Mouse (Mus musculus): ENCODE data around the gene Bfar. TPM values are rescaled to one million over a fixed set of nuclear protein-coding genes. Genes with fewer than 3 reads are reported as not detected.
"Not testable (repeated sequence)": the region's sequence is repeated elsewhere in the genome, so short reads cannot be mapped to it uniquely, and the experiment has no call there.

Gene Bfar
- polyA plus RNA-seq (2011; ENCODE audit: insufficient read depth, insufficient read length, low replicate concordance, missing spikeins): 12.0 and 26.6 TPM in 2 replicates

DNA sequence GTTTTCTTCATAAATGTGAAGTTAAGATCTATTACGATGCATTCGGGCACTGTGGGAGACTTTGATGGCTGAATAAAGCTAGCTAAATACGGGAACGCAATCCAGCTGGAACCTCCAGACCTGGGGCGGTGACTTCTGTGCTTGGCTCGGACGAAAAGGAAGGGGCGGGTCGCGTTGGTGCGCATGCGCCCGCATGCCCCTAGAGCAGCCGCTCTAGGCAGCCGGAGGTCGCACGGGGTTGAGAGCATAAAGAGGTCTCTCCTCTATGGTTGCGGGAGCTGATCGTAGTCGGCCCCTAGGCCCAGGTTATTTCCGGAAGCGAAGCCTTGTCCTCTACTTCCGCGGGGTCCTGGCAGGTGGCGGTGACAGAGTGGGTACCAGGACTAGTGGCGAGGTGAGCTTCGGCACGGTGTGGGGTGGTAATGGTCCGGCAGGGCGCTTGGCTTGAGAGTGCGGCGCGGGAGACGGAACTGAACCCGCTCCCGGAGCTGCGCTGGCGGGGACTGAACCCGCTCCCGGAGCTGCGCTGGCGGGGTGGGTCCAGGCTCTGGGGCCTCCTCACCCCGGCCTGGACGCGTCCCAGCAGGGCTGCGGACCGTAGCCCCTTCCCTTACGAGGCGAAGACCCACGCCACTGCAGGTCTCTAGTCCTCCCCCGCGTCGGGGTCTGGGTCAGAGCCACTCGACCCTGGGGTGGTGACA, at the start of gene Bfar, which contains the start of gene 3110001I22Rik:
Bfar (plus strand) TSS at position 174 of the 701 bp plus-strand sequence.
3110001I22Rik (plus strand) TSS at position 245 of the 701 bp plus-strand sequence.
- Histone ChIP-seq H3K4me3 (replicated peaks; ENCODE audit: control insufficient read depth, low read depth, low read length) (peak within 1 kb of the TSS; percentile 99), H3K27ac (ENCODE audit: control insufficient read depth, insufficient read depth, low read depth, low read length, poor library complexity) (peak within 1 kb of the TSS; percentile 93), H3K4me1 (ENCODE audit: control insufficient read depth, insufficient read depth, low read length) (peaks cover 2% of the 10 kb centered on the region; the same call in 1 of the 2 replicates)
- WGBS: under 1% methylated on average over 54 of the region's 54 CpGs
- TF ChIP-seq CTCF (IDR thresholded peaks at IDR 0.05; ENCODE audit: control insufficient read depth, insufficient read depth, low read length): peak; percentile 15; the same call in 1 of the 2 replicates
- TF ChIP-seq POLR2A (IDR thresholded peaks at IDR 0.05; ENCODE audit: borderline replicate concordance, control insufficient read depth, low read depth, low read length): peak; percentile 80

- Histone ChIP-seq H3K4me3 (replicated peaks; ENCODE audit: control insufficient read depth, low read depth, low read length) (no peak overlapping the region), H3K4me1 (ENCODE audit: control insufficient read depth, insufficient read depth, low read length) (no peaks in the 10 kb centered on the region), H3K27ac (ENCODE audit: control insufficient read depth, insufficient read depth, low read depth, low read length, poor library complexity) (no peak overlapping the region)
- 62% methylated on average over 5 of the region's 5 CpGs for WGBS
- TF ChIP-seq CTCF (IDR thresholded peaks at IDR 0.05; ENCODE audit: control insufficient read depth, insufficient read depth, low read length) (no peak), POLR2A (IDR thresholded peaks at IDR 0.05; ENCODE audit: borderline replicate concordance, control insufficient read depth, low read depth, low read length) (no peak)
Measured at GRCm38 (mm10) chr16:13628345-13628744, 43.3 kb upstream of the Bfar start.

GRCm38 (mm10) chr16:13638198-13638597, 33.5 kb upstream of the Bfar start:
- WGBS: 59% methylated on average over 2 of the region's 2 CpGs
- not testable (repeated sequence) for H3K4me3 ChIP-seq (replicated peaks; ENCODE audit: control insufficient read depth, low read depth, low read length); H3K27ac ChIP-seq (ENCODE audit: control insufficient read depth, insufficient read depth, low read depth, low read length, poor library complexity); H3K4me1 ChIP-seq (ENCODE audit: control insufficient read depth, insufficient read depth, low read length)

GRCm38 (mm10) chr16:13639508-13639907, 32.1 kb upstream of the Bfar start:
- TF ChIP-seq CTCF (IDR thresholded peaks at IDR 0.05; ENCODE audit: control insufficient read depth, insufficient read depth, low read length): no peak
- TF ChIP-seq POLR2A (IDR thresholded peaks at IDR 0.05; ENCODE audit: borderline replicate concordance, control insufficient read depth, low read depth, low read length): no peak
- H3K27ac ChIP-seq (ENCODE audit: control insufficient read depth, insufficient read depth, low read depth, low read length, poor library complexity): no peak overlapping the region
- 77% methylated on average over 5 of the region's 5 CpGs for WGBS

DNA sequence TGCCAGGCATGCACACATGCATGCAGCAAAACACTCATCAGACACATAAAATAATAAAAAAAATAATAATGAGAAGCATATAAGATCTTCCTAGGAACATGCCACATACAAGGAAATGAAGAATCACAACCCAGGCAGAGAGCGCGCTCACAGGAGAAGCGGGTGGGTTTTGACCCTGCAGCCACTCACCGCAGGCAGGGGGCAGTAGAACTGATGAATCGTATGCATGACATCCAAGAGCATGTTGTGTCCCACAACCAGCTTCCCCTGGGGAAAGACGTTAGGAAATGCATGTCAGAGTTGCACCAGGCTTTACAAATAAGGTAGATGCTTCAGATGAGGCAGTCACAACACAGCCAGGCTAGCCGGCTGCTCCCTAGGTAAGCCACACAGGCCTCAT, 31.6 kb upstream of the Bfar start:
- Histone ChIP-seq H3K4me3 (replicated peaks; ENCODE audit: control insufficient read depth, low read depth, low read length) (no peak overlapping the region), H3K27ac (ENCODE audit: control insufficient read depth, insufficient read depth, low read depth, low read length, poor library complexity) (no peak overlapping the region), H3K4me1 (ENCODE audit: control insufficient read depth, insufficient read depth, low read length) (no peaks in the 10 kb centered on the region)
- 88% methylated on average over 7 of the region's 7 CpGs for WGBS
- TF ChIP-seq POLR2A (IDR thresholded peaks at IDR 0.05; ENCODE audit: borderline replicate concordance, control insufficient read depth, low read depth, low read length) (no peak), CTCF (IDR thresholded peaks at IDR 0.05; ENCODE audit: control insufficient read depth, insufficient read depth, low read length) (0 out of 2 replicates have a peak, but pooled peaks have one; percentile 32)

More at GRCm38 (mm10) chr16:13639508-13639907, 32.1 kb upstream of the Bfar start:
- H3K4me1 ChIP-seq (ENCODE audit: control insufficient read depth, insufficient read depth, low read length): no peaks in the 10 kb centered on the region
- H3K4me3 ChIP-seq (replicated peaks; ENCODE audit: control insufficient read depth, low read depth, low read length): no peak overlapping the region

DNA sequence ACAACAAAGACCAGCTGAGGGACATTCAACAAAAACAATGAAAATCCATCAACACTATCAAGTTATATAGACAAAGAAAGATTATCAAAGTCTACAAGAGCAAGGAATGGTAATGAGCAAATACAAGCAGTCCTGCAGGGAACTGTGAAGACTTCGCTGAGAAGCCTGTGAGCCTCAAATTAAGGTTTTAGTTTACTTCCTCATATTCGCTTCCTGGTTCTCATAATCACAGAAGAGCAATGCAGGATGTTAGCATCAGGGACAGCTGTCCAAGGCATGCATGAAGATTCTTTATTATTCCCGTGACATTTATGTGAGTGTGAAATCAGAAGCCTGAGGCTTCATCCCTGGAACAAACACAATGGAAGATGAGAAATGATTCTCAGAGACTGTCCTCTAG, 27.2 kb upstream of the Bfar start:
- Histone ChIP-seq H3K27ac (ENCODE audit: control insufficient read depth, insufficient read depth, low read depth, low read length, poor library complexity) (no peak overlapping the region), H3K4me1 (ENCODE audit: control insufficient read depth, insufficient read depth, low read length) (no peaks in the 10 kb centered on the region), H3K4me3 (replicated peaks; ENCODE audit: control insufficient read depth, low read depth, low read length) (no peak overlapping the region)
- 29% methylated on average over 3 of the region's 3 CpGs for WGBS
- TF ChIP-seq POLR2A (IDR thresholded peaks at IDR 0.05; ENCODE audit: borderline replicate concordance, control insufficient read depth, low read depth, low read length) (no peak), CTCF (IDR thresholded peaks at IDR 0.05; ENCODE audit: control insufficient read depth, insufficient read depth, low read length) (no peak)

DNA sequence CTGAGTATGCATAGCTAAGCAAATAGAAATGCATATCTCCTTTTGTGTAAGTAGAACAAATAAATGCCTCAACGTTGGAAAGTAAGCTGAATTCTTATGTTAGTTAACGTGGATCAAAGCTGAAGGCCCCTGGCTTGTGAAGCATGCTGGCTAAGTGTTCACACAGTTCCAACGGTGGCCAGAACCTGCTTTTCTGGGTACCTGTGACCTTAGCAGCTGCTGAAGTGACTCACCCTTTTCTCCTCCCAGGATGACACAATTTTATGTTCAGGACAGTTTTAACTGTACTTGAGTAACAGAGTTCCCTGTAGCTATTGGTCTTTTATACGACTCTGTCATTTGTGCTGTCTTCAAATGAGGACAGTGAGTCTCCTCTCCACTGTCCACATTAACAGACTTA, 25.7 kb upstream of the Bfar start:
- Histone ChIP-seq H3K4me1 (ENCODE audit: control insufficient read depth, insufficient read depth, low read length) (no peaks in the 10 kb centered on the region), H3K4me3 (replicated peaks; ENCODE audit: control insufficient read depth, low read depth, low read length) (no peak overlapping the region), H3K27ac (ENCODE audit: control insufficient read depth, insufficient read depth, low read depth, low read length, poor library complexity) (no peak overlapping the region)
- TF ChIP-seq CTCF (IDR thresholded peaks at IDR 0.05; ENCODE audit: control insufficient read depth, insufficient read depth, low read length) (no peak), POLR2A (IDR thresholded peaks at IDR 0.05; ENCODE audit: borderline replicate concordance, control insufficient read depth, low read depth, low read length) (no peak)
- WGBS: 86% methylated on average over 4 of the region's 4 CpGs

GRCm38 (mm10) chr16:13658886-13659285, 12.8 kb upstream of the Bfar start:
- TF ChIP-seq CTCF (IDR thresholded peaks at IDR 0.05; ENCODE audit: control insufficient read depth, insufficient read depth, low read length) (no peak), POLR2A (IDR thresholded peaks at IDR 0.05; ENCODE audit: borderline replicate concordance, control insufficient read depth, low read depth, low read length) (no peak)
- H3K4me3 ChIP-seq (replicated peaks; ENCODE audit: control insufficient read depth, low read depth, low read length): no peak overlapping the region
- H3K27ac ChIP-seq (ENCODE audit: control insufficient read depth, insufficient read depth, low read depth, low read length, poor library complexity): no peak overlapping the region
- H3K4me1 ChIP-seq (ENCODE audit: control insufficient read depth, insufficient read depth, low read length): no peaks in the 10 kb centered on the region; the same call in 1 of the 2 replicates
- WGBS: 93% methylated on average over 3 of the region's 3 CpGs

All from bone marrow, adult 2 months (tissue).